Mouse (Mus musculus) ES-Bruce4 (cell line): ENCODE measurements around the gene Srl.

Experiments
- CTCF ChIP-seq: IDR thresholded peaks from one replicate; pipeline ENCODE4 v1.8.1; 2011; ENCODE audit warnings: low read depth, low read length
- POLR2A ChIP-seq: IDR thresholded peaks from one replicate; pipeline ENCODE4 v1.8.1; 2011; ENCODE audit warnings: low read length; ENCODE audit not compliant: insufficient read depth

- TF ChIP-seq CTCF (no peak), POLR2A (no peak)
Measured at GRCm38 (mm10) chr16:4444378-4444777, 97.2 kb downstream of the Srl start.
